Mouse (Mus musculus) midbrain, postnatal 0 days (tissue): ENCODE measurements around the gene Olfr554. TPM values are rescaled to one million over a fixed set of nuclear protein-coding genes. Genes with fewer than 3 reads are reported as not detected.
A peak's percentile ranks its signal among the peaks of the same experiment; 100 is the strongest.
"Not testable (repeated sequence)": the region's sequence is repeated elsewhere in the genome, so short reads cannot be mapped to it uniquely, and the experiment has no call there.

ENCODE experiments used
- ATAC-seq: fragments of 200-750 bp; cut with Nextera tagmentation; 2 replicates; pipeline ENCODE4 v1.8.0; 2017; ENCODE audit warnings: moderate number of reproducible peaks, mild to moderate bottlenecking, moderate TSS enrichment, moderate library complexity; ENCODE audit not compliant: low FRiP score
- DNase-seq: peaks from one replicate; pipeline ENCODE4 v3.0.0-alpha.2; 2015; ENCODE audit warnings: low spot score
- H3K27ac ChIP-seq: fragments of 300-500 bp; sonication (generic); 2 replicates; pipeline ENCODE4 v1.5.1; 2014; ENCODE audit warnings: low read depth, mild to moderate bottlenecking, low read length, mixed read lengths
- H3K27me3 ChIP-seq: fragments of 300-500 bp; sonication (generic); 2 replicates; pipeline ENCODE4 v1.6.1; 2014; ENCODE audit warnings: low read length, control low read depth, mixed read lengths; ENCODE audit not compliant: insufficient read depth
- H3K36me3 ChIP-seq: fragments of 300-500 bp; sonication (generic); 2 replicates; pipeline ENCODE4 v1.6.1; 2014; ENCODE audit warnings: low read length, control low read depth, mixed read lengths; ENCODE audit not compliant: insufficient read depth
- H3K4me1 ChIP-seq: fragments of 300-500 bp; sonication (generic); 2 replicates; pipeline ENCODE4 v1.6.1; 2014; ENCODE audit warnings: mild to moderate bottlenecking, control low read depth, antibody characterized with exemption, low read length, mixed read lengths; ENCODE audit not compliant: insufficient read depth
- H3K4me2 ChIP-seq: fragments of 300-500 bp; sonication (generic); 2 replicates; pipeline ENCODE4 v1.6.1; 2014; ENCODE audit warnings: low read depth, mild to moderate bottlenecking, low read length, mixed read lengths; ENCODE audit not compliant: poor library complexity, severe bottlenecking
- H3K4me3 ChIP-seq: fragments of 300-500 bp; sonication (generic); 2 replicates; pipeline ENCODE4 v1.5.1; 2014; ENCODE audit warnings: low read depth, mild to moderate bottlenecking, low read length, moderate library complexity
- H3K9ac ChIP-seq: fragments of 300-500 bp; sonication (generic); replicated peaks from 2 replicates; pipeline ENCODE4 v1.6.1; 2014; ENCODE audit warnings: mild to moderate bottlenecking, low read length, moderate library complexity, mixed read lengths; ENCODE audit not compliant: poor library complexity, severe bottlenecking
- H3K9me3 ChIP-seq: fragments of 300-500 bp; sonication (generic); 2 replicates; pipeline ENCODE4 v1.6.1; 2016; ENCODE audit warnings: low read length, control low read depth
- CTCF ChIP-seq: IDR thresholded peaks from 2 replicates; pipeline ENCODE4 v1.5.1; 2016; ENCODE audit warnings: antibody characterized with exemption, mild to moderate bottlenecking
- WGBS: fragments of 180-500 bp; shearing (Covaris S2); extraction: QIAGEN DNeasy Blood & Tissue Kit; methylation state at CpG from one replicate; pipeline ENCODE4 v1.1.7; 2014; 5-methylcytosine and 5-hydroxymethylcytosine counted together
- polyA plus RNA-seq: library from polyadenylated mRNA; unstranded; fragments of >200 nt; fragmentation: Nextera tagmentation; extraction: Ambion mirVana; gene quantifications from 2 replicates; pipeline ENCODE4 v1.2.1, GENCODE M21; 2015
- total RNA-seq: library from RNA; depleted of rRNA; stranded (reverse); fragments of >200 nt; gene quantifications from 2 replicates; pipeline ENCODE4 v1.2.3, GENCODE M21; 2014

Olfr554 gene
- total and polyA plus RNA-seq, 2 experiments from 2014 or later, result not detected

DNA sequence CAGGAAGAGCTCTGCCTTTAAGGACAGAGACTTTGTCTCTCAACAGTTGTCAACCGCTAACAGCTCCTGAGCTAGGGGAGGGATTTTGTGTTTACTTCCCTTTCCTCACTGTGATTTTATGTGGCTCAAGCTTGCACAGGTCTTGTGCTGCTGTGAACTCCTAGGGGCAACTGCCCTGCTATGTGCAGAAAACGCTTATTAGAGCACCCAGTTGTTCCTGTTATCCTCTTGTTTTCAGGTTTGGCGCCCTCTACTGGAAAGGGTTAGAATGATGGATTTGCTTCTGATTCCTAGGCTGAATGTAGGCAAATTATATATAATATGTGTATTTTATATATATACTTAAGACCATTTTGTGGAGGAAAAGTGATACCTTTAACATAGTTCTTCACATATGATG lies 1.6 kb upstream of the Olfr554 start:
- no peaks in the 10 kb centered on the region for H3K4me1 ChIP-seq
- H3K9me3 ChIP-seq, result no peaks in the 10 kb centered on the region
- H3K4me2 ChIP-seq, result no peak overlapping the region
- no peaks in the 10 kb centered on the region for H3K36me3 ChIP-seq
- H3K4me3 ChIP-seq, result no peak overlapping the region
- H3K27me3 ChIP-seq, result no peaks in the 10 kb centered on the region
- ATAC-seq (no peak), DNase-seq (peak; percentile 4)
- no peak overlapping the region for H3K9ac ChIP-seq
- WGBS, result 29% methylated on average over 3 of the region's 3 CpGs
- no peak overlapping the region for H3K27ac ChIP-seq
- TF ChIP-seq CTCF, result peak; percentile 58

DNA sequence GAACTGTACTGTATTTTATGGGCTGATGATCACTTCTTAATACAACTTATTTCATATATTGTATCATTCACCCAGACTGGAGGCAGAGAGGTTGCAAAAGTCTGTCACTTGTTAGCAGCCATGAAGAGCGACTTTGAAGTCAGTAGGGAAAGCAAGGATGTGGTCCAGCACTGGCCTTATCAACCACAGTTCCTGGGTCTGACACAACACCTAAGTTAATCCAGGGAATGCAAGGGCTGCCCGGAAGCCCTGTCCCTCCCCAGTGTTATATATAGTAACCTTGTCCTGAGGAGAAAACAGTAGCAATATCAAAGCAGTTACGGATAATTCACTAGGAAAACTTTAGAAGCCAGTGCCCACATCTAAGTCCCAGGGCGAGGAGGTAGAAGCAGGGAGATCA lies 6.7 kb downstream of the Olfr554 start:
- H3K9ac ChIP-seq, H3K36me3 ChIP-seq, H3K27me3 ChIP-seq, ATAC-seq, H3K9me3 ChIP-seq, H3K4me1 ChIP-seq, H3K27ac ChIP-seq, DNase-seq, H3K4me3 ChIP-seq, H3K4me2 ChIP-seq: not testable (repeated sequence)
- WGBS, result 87% methylated on average over 3 of the region's 4 CpGs

DNA sequence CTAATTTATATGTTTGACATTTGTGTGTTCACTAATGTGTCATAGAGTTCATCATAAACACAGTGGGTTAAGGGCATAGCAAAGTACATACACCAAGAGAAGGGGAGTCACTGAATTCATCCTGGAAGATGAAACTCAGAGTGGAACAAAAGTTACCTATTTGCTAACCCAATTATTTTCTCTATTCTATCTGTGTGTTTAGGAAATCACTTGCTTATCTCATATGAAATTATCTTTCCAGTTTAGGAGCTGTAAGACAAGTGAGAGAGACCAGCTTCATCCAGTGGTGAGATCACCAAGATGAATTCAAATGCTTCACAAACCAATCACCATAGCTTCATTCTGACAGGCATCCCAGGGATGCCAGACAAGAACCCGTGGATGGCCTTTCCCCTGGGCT lies 20.3 kb downstream of the Olfr554 start, which contains the start of gene Olfr555:
Olfr555 (plus strand) TSS at position 301 of the 400 bp plus-strand sequence.
- H3K36me3 ChIP-seq, result no peaks in the 10 kb centered on the region
- no peaks in the 10 kb centered on the region for H3K27me3 ChIP-seq
- ATAC-seq (no peak), DNase-seq (no peak)
- no peak for TF ChIP-seq CTCF
- no peaks in the 10 kb centered on the region for H3K9me3 ChIP-seq
- H3K4me2 ChIP-seq, result no peak within 1 kb of the TSS
- no peak within 1 kb of the TSS for H3K9ac ChIP-seq
- WGBS, result 78% methylated on average over 1 of the region's 1 CpGs
- no peak within 1 kb of the TSS for H3K4me3 ChIP-seq
- no peak within 1 kb of the TSS for H3K27ac ChIP-seq
- no peaks in the 10 kb centered on the region for H3K4me1 ChIP-seq

DNA sequence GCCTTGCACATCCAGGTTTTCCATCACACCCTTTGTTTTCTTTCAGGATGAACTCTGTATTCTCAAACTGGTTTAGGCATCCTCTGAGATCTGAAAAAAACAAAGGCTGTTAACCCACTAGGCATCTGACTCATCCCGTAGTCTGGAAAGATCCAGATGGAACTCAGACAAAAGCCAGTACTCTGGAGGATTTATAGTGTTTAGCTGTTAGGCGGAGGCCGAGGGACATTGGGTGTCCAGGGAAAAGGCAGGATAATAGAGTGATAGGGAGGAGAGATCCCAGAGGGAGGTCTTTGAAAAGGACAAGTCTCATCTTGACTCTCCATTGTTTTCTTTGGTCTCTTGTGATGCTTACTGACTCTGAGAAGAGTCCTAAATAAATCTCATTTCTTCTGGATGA lies 26.4 kb downstream of the Olfr554 start, which contains the start of gene Olfr556:
Olfr556 (plus strand) TSS at position 301 of the 400 bp plus-strand sequence.
- WGBS, result 40% methylated on average over 3 of the region's 3 CpGs
- H3K4me2 ChIP-seq, result no peak within 1 kb of the TSS
- DNase-seq, result no peak
- H3K4me1 ChIP-seq, result no peaks in the 10 kb centered on the region
- no peak within 1 kb of the TSS for H3K27ac ChIP-seq
- H3K27me3 ChIP-seq, result no peaks in the 10 kb centered on the region
- H3K36me3 ChIP-seq, result no peaks in the 10 kb centered on the region
- H3K4me3 ChIP-seq, result no peak within 1 kb of the TSS
- no peaks in the 10 kb centered on the region for H3K9me3 ChIP-seq
- TF ChIP-seq CTCF, result no peak
- ATAC-seq, result no peak
- no peak within 1 kb of the TSS for H3K9ac ChIP-seq

DNA sequence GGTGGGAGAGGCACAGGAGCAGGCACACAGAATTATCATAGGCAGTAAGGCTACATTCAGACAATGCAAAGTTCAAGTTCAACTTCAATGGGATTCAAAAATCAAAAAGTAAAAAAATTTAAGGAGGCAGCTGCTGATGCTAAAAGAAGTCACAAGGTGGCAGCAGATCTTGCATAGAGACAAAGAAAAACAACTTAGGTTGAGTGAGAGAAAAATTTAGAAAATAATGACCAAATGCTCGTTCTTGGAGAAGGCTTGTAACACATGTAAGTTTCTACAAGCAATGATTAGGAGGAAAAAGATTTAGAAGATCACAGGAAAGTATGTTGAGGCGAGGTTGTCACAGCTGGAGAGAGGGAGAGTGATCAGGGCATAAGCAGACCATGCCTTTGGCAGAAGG lies 27.1 kb downstream of the Olfr554 start:
- ATAC-seq (no peak), DNase-seq (peak; percentile 55)

DNA sequence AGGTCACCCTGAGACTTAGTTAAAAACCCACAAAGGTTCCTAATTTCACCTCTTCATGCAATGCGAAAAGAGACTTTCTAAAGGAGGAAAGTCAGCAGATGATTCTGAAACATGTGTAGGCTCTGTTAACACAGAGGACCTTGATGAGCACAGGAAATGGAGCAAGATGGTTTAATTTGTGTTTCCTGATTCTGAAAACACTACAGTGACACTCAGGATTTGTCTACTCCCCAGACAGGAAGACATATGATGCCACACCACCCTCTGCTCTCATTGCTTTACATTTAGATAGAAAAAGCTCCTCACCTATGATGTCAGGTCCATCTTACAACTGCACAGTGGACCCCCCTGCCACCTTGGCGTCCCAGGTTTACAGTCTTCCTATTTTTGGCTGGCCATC lies 38.0 kb downstream of the Olfr554 start:
- Histone ChIP-seq H3K27me3 (no peaks in the 10 kb centered on the region), H3K9ac (no peak overlapping the region), H3K9me3 (no peaks in the 10 kb centered on the region), H3K4me1 (no peaks in the 10 kb centered on the region), H3K36me3 (no peaks in the 10 kb centered on the region), H3K27ac (no peak overlapping the region), H3K4me3 (no peak overlapping the region), H3K4me2 (no peak overlapping the region)
- no peak for DNase-seq
- ATAC-seq, result no peak
- TF ChIP-seq CTCF, result no peak
- WGBS, result 87% methylated on average over 2 of the region's 2 CpGs

More for the DNA sequence above, 27.1 kb downstream of the Olfr554 start:
- H3K36me3 ChIP-seq, result no peaks in the 10 kb centered on the region
- H3K9me3 ChIP-seq, result no peaks in the 10 kb centered on the region
- no peak overlapping the region for H3K9ac ChIP-seq
- no peaks in the 10 kb centered on the region for H3K4me1 ChIP-seq
- no peak overlapping the region for H3K4me2 ChIP-seq
- whole genome bisulfite sequencing, result 30% methylated on average over 2 of the region's 2 CpGs
- TF ChIP-seq CTCF, result peak; percentile 84
- no peaks in the 10 kb centered on the region for H3K27me3 ChIP-seq
- H3K4me3 ChIP-seq, result no peak overlapping the region
- no peak overlapping the region for H3K27ac ChIP-seq
